Mouse (Mus musculus): Measurements from ENCODE around the gene Slc25a51.

DNA sequence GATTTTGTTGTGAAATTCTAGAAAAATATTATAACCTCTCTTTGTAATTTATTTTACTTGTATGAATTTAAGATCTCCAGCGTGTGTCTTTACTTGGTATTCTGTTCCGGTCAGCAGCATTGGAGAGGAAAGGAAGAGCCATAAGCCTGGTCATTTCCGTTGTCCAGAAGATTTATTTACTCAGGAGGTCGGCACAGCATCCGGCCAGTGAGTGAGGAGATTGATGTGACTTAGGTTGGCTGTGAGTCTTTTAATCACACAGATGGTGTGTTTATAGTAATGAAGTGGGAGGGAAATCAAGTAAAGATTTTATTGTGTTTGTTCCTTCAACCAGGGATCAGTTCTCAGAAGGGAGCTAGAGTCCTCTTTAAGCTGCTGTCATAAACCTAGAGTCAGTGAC lies 33.7 kb downstream of the Slc25a51 start:
- TF ChIP-seq CTCF (IDR thresholded peaks at IDR 0.05; ENCODE audit: low read depth, low read length) (no peak), POLR2A (IDR thresholded peaks at IDR 0.05; ENCODE audit: insufficient read depth, low read length) (no peak), EP300 (IDR thresholded peaks at IDR 0.05; ENCODE audit: insufficient read depth, low read depth, low read length) (no peak)
